Mouse (Mus musculus) myocyte (in vitro differentiated cells): ENCODE measurements at regions not wholly inside any gene's neighbourhood (a gene's known extent, or its start where the extent isn't known, plus 50 kb on each side); places are given as distances from the start of the nearest gene placed in this dataset.

ENCODE experiments used
- E2F4 ChIP-seq: IDR thresholded peaks from one replicate; pipeline ENCODE4 v1.6.1; 2011; ENCODE audit warnings: mild to moderate bottlenecking, control low read depth, moderate library complexity; ENCODE audit not compliant: insufficient read depth
- MAX ChIP-seq: IDR thresholded peaks from one replicate; pipeline ENCODE4 v1.6.1; 2011; ENCODE audit warnings: low read depth, mild to moderate bottlenecking, control low read depth
- POLR2A ChIP-seq: IDR thresholded peaks from one replicate; pipeline ENCODE4 v1.6.1; 2011; ENCODE audit warnings: low read depth, mild to moderate bottlenecking, control low read depth, moderate library complexity; ENCODE audit not compliant: insufficient read length
- POLR2AphosphoS2 ChIP-seq: IDR thresholded peaks from one replicate; pipeline ENCODE4 v1.6.1; 2011; ENCODE audit warnings: low read depth, control low read depth; ENCODE audit not compliant: insufficient read length
- SRF ChIP-seq: IDR thresholded peaks from one replicate; pipeline ENCODE4 v1.6.1; 2011; ENCODE audit warnings: low read depth; ENCODE audit not compliant: control insufficient read depth, insufficient read length
- USF1 ChIP-seq: IDR thresholded peaks from one replicate; pipeline ENCODE4 v1.6.1; 2011; ENCODE audit warnings: low read depth, mild to moderate bottlenecking, control low read depth, moderate library complexity

DNA sequence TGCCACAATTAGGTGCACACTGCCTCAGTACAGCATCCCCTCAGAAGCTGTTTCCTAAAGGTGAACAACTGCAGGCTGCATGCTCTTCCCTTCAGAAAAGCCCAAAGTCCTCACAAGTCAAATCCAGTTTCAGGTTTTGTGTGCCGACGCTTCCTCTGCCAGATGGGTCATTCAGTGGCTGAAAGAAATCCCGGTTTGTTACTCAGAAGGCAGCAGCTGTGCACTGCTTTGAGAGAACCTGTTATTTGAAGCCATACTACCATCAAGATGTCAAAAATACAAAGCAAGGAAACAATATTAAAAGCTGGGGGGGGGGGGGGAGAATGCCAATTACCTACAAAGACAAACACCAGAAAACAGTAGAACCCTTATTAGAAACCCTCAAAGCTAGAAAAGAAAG lies 678.7 kb downstream of the Utrn start:
- no peak for TF ChIP-seq USF1
- no peak for TF ChIP-seq E2F4
- TF ChIP-seq POLR2A = no peak
- TF ChIP-seq MAX = no peak
- TF ChIP-seq POLR2AphosphoS2 = no peak
- TF ChIP-seq SRF = no peak
